Mouse (Mus musculus): ENCODE measurements at regions not wholly inside any gene's neighbourhood (a gene's known extent, or its start where the extent isn't known, plus 50 kb on each side); places are given as distances from the start of the nearest gene placed in this dataset.

- TF ChIP-seq POLR2A (IDR thresholded peaks at IDR 0.05; ENCODE audit: extremely low read depth, insufficient read depth, low read length) (no peak), CTCF (IDR thresholded peaks at IDR 0.05; ENCODE audit: extremely low read depth, insufficient read depth, low read length) (no peak)
- H3K4me3 ChIP-seq (ENCODE audit: insufficient read depth, low read length) = no peak overlapping the region
- no peaks in the 10 kb centered on the region for H3K4me1 ChIP-seq (ENCODE audit: control insufficient read depth, insufficient read depth, low read length)
- no peak overlapping the region for H3K27ac ChIP-seq (ENCODE audit: insufficient read depth, low read length)
These were observed 103.1 kb upstream of the E2f7 start for GRCm38 (mm10) chr10:110642065-110642690.

- TF ChIP-seq CTCF (IDR thresholded peaks at IDR 0.05; ENCODE audit: extremely low read depth, insufficient read depth, low read length) = no peak
- Histone ChIP-seq H3K4me3 (ENCODE audit: insufficient read depth, low read length) (no peak overlapping the region), H3K4me1 (ENCODE audit: control insufficient read depth, insufficient read depth, low read length) (peaks cover 2% of the 10 kb centered on the region; the same call in 1 of the 2 replicates), H3K27ac (ENCODE audit: insufficient read depth, low read length) (no peak overlapping the region)
These were observed 97.6 kb upstream of the E2f7 start for GRCm38 (mm10) chr10:110647603-110648002.

- no peak overlapping the region for H3K4me3 ChIP-seq (ENCODE audit: insufficient read depth, low read length)
- peaks cover 2% of the 10 kb centered on the region; the same call in 1 of the 2 replicates for H3K4me1 ChIP-seq (ENCODE audit: control insufficient read depth, insufficient read depth, low read length)
- no peak overlapping the region for H3K27ac ChIP-seq (ENCODE audit: insufficient read depth, low read length)
- TF ChIP-seq CTCF (IDR thresholded peaks at IDR 0.05; ENCODE audit: extremely low read depth, insufficient read depth, low read length) (no peak), POLR2A (IDR thresholded peaks at IDR 0.05; ENCODE audit: extremely low read depth, insufficient read depth, low read length) (no peak)
These were observed 95.1 kb upstream of the E2f7 start for GRCm38 (mm10) chr10:110650107-110650506.

GRCm38 (mm10) chr10:110650851-110651250 is 94.4 kb upstream of the E2f7 start:
- peaks cover 2% of the 10 kb centered on the region; the same call in 1 of the 2 replicates for H3K4me1 ChIP-seq (ENCODE audit: control insufficient read depth, insufficient read depth, low read length)
- no peak overlapping the region for H3K4me3 ChIP-seq (ENCODE audit: insufficient read depth, low read length)
- TF ChIP-seq CTCF (IDR thresholded peaks at IDR 0.05; ENCODE audit: extremely low read depth, insufficient read depth, low read length) = no peak
- TF ChIP-seq POLR2A (IDR thresholded peaks at IDR 0.05; ENCODE audit: extremely low read depth, insufficient read depth, low read length) = no peak
- H3K27ac ChIP-seq (ENCODE audit: insufficient read depth, low read length) = no peak overlapping the region

- Histone ChIP-seq H3K27ac (ENCODE audit: insufficient read depth, low read length) (no peak overlapping the region), H3K4me1 (ENCODE audit: control insufficient read depth, insufficient read depth, low read length) (peaks cover 2% of the 10 kb centered on the region; the same call in 1 of the 2 replicates), H3K4me3 (ENCODE audit: insufficient read depth, low read length) (no peak overlapping the region)
- TF ChIP-seq CTCF (IDR thresholded peaks at IDR 0.05; ENCODE audit: extremely low read depth, insufficient read depth, low read length) = no peak
- no peak for TF ChIP-seq POLR2A (IDR thresholded peaks at IDR 0.05; ENCODE audit: extremely low read depth, insufficient read depth, low read length)
These were observed 91.2 kb upstream of the E2f7 start for GRCm38 (mm10) chr10:110654070-110654469.

GRCm38 (mm10) chr10:110658153-110658695 is 87.0 kb upstream of the E2f7 start:
- TF ChIP-seq POLR2A (IDR thresholded peaks at IDR 0.05; ENCODE audit: extremely low read depth, insufficient read depth, low read length) (no peak), CTCF (IDR thresholded peaks at IDR 0.05; ENCODE audit: extremely low read depth, insufficient read depth, low read length) (no peak)
- H3K4me3 ChIP-seq (ENCODE audit: insufficient read depth, low read length) = no peak overlapping the region
- no peak overlapping the region for H3K27ac ChIP-seq (ENCODE audit: insufficient read depth, low read length)
- no peaks in the 10 kb centered on the region for H3K4me1 ChIP-seq (ENCODE audit: control insufficient read depth, insufficient read depth, low read length)

- H3K4me1 ChIP-seq (ENCODE audit: control insufficient read depth, insufficient read depth, low read length) = no peaks in the 10 kb centered on the region
- TF ChIP-seq CTCF (IDR thresholded peaks at IDR 0.05; ENCODE audit: extremely low read depth, insufficient read depth, low read length) = no peak
- no peak for TF ChIP-seq POLR2A (IDR thresholded peaks at IDR 0.05; ENCODE audit: extremely low read depth, insufficient read depth, low read length)
- no peak overlapping the region for H3K27ac ChIP-seq (ENCODE audit: insufficient read depth, low read length)
- no peak overlapping the region for H3K4me3 ChIP-seq (ENCODE audit: insufficient read depth, low read length)
These were observed 68.7 kb upstream of the E2f7 start for GRCm38 (mm10) chr10:110676503-110676902.

All from cortical plate, adult 2 months (tissue).